Mouse (Mus musculus): ENCODE measurements around the gene Nr4a1.

- TF ChIP-seq CTCF (IDR thresholded peaks at IDR 0.05; ENCODE audit: insufficient read depth, low read depth, low read length) (no peak), POLR2A (IDR thresholded peaks at IDR 0.05; ENCODE audit: insufficient read depth, low read depth, low read length) (no peak)
These were observed 37.9 kb downstream of the Nr4a1 start for GRCm38 (mm10) chr15:101292012-101292411.

All from olfactory bulb, adult 2 months (tissue).